Mouse (Mus musculus): ENCODE data around the gene Noc3l.

DNA sequence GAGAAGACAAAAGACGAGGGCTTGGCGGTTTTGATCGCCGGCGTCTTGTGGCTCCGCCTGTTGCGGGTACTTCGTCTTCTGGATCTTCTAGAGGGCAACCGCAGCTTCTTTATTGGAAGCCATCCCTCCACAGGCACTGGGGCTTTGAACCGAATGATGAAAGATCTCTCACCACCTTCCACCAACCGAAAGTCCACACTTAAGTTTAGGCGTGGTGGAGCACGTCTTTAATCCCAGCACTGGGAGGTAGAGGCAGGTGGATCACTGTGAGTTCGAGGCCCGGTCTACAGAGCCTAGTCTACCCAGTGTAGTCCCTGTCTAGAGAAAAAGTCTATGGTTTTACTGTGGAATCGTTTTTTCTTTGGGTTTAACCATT, 378 bp upstream of the Noc3l start:
- TF ChIP-seq CTCF (IDR thresholded peaks at IDR 0.05; ENCODE audit: borderline replicate concordance, control insufficient read depth, extremely low read depth, insufficient read depth, low read length, poor library complexity), result no peak
- no peak; the same call in 1 of the 2 replicates for TF ChIP-seq POLR2A (IDR thresholded peaks at IDR 0.05; ENCODE audit: control insufficient read depth, extremely low read depth, insufficient read depth, low read length, poor library complexity)

Measured in thymus, adult 2 months (tissue).